Mouse (Mus musculus): Measurements from ENCODE around the gene Gpm6a.

GRCm38 (mm10) chr8:54924936-54925335 is 29.7 kb upstream of the Gpm6a start:
- no peak for TF ChIP-seq CTCF (IDR thresholded peaks at IDR 0.05; ENCODE audit: low read depth)
- no peak for TF ChIP-seq EP300 (IDR thresholded peaks at IDR 0.05; ENCODE audit: low read depth)

All from liver, postnatal 0 days (tissue).